Mouse (Mus musculus) monocyte, adult 5-6 weeks (primary cell): ENCODE data around the gene Kcnip1. TPM values are rescaled to one million over a fixed set of nuclear protein-coding genes. Genes with fewer than 3 reads are reported as not detected.

ENCODE experiments used
- ATAC-seq: fragments of 153-309, 156-312 bp; replicated peaks from 2 replicates; pipeline ENCODE4 v1.8.0; 2017; ENCODE audit warnings: mild to moderate bottlenecking; ENCODE audit not compliant: low TSS enrichment, insufficient number of reproducible peaks, severe bottlenecking, poor library complexity, low FRiP score
- total RNA-seq: library from RNA; stranded (forward); fragments of 200-1000, 200-491, 200-594 nt; gene quantifications from 3 replicates; pipeline ENCODE4 v1.2.3, GENCODE M21; 2017

Kcnip1 gene
- total RNA-seq, 1 experiment from 2014 or later = not detected

DNA sequence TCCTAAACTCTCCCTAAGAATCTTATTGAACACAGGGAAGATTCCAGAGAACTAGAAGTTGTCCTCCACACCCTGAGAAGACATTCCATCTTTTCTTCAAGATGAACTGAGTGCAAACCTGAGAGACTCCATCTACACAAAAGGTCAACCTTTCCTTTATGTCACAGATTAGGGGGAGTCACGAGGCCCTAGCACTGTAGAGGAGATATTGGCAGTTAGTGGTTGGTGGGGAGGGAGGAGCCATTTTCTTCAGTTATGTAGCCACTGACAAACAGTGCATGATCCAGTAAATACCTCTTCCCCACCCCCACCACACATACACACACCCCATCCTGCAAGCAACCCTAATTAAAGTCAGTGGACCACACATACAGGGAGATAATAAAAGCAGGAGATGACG is 74.5 kb downstream of the Kcnip1 start:
- ATAC-seq = no peak

DNA sequence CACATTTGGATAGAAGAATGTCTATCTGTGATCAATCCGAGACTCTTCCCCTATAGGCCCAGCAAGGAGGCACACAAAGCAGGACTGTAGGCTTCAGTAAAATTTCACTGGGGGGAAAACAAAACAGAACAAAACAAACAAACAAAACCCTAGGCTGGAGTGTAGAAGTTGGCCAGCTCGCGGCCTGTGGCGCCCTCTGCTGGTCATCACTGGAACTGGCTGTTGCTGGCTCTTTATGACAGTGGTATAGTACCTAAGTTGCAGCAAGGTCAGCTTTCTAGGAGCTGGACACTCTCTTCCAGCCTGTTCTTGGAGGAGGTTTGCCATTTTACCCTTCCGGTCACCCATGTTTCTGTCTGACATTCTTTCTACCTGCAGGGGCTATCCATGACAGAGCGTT is 75.4 kb downstream of the Kcnip1 start:
- ATAC-seq = 0 out of 2 replicates have a peak, but pooled peaks have one; percentile 44

DNA sequence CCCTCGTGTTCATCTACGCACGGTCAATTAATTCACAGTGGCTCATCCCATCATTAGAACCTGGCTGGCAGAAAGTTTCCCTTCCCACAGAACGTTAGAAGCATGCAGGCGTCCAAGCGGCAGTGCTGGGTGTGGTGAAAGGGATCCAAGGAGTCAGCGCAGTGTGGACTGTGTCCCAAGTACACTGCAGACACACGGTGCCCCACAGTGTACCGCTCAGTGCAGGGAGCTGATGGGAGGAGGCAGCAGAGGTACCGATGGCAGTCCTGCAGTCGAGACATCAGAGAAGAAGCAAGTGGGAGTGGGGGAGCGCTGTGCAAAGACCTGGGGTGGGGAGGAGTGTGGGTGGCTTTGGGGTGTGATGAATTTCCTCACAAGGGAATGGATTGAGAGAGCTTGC is 78.7 kb downstream of the Kcnip1 start:
- ATAC-seq = no peak

DNA sequence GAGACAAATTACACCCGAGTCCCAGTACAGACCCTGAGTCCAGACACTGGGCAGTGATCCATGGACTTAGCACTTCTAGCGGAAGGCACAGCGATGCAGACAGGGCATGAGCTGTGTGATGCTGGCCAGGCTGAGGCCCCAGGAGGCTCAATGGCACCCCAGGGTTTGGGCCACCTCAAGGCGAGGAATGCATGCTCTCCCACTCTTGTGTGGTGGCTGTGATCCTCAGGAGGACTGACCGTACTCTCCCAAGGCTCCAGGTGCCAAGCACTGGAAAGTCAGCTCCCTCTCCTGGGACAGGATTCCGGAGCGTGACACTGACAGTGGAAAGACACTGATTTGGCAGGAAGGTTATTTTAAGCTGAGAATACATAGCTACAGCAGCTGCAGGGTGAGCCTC is 79.9 kb downstream of the Kcnip1 start:
- no peak for ATAC-seq

DNA sequence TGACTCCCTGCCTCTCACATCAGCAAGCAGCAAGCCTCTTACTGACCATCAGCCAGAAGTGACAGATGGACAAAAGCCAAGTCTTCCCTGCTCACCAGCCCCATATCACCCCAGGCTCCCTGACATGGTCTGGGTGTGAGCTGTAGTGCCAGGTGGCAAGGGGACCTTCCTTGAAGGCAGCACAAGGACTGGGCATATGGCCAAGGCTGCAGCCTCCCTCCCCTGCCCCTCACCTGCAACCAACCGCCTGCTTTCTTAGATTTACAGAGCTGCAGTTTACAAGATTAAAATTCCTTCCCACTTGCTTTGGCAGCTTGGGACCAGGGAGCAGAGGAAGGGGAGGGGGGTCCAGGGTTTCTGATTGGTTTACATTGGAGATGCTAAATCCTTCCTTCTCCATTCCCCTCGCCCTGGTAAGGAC is 80.8 kb downstream of the Kcnip1 start:
- no peak for ATAC-seq

DNA sequence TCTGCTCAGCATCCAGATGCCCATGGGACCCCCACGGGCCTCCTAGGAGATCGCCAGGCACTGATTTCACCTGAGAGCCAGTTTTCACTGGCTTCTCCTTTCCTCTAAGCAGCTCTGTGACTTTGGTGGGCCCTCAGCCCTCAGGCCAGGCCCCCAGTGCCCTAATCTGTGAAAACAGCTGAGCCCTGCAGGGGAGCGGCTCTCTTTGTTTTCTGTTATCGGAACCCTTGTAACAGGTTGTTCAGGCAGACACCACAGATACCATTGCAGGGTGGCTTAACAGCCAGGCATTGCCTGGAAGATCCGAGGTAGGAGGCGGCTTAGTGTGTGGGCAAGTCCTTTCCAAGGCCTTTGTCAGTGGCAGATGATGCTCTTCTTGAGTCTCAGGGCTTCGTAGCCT is 82.0 kb downstream of the Kcnip1 start:
- no peak for ATAC-seq

DNA sequence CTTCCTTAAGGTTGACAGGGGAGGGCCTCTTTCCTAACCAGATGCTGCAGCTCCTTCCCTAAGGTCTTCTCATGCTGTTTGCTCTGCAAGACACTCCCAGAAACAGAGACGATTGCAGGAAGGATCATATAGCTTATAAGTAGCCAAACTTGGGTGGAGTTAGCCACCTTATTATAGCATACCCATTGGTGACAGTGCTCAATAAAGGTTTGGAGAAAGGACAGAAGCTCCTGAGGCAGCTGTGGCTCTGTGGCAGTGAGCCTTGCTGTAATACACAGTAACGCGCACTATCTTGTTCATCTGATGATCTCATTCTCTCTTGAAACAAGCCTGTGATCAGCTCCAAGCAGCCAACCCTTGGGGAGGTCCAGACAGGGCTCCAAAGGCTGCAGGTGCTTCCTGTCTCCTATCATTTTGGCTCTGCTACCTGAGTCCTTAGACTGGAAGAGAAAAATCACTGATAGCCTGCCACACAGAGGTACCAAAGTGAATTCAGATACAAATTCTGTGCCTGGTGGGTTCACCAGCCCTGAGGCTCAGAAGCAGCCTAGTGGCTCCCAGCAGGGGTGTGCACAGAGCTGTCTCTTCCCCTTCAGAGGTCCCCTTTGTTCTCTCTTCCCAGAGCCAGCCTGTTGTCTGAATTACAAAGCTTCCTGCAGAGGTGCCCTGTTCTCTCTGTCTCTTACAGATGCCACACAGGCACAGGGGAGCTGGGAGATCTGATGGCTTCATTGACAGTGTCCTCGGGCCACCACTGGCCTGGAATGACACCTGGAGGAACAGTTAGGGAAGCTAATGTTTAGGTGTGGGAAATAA is 84.4 kb downstream of the Kcnip1 start:
- ATAC-seq = no peak

DNA sequence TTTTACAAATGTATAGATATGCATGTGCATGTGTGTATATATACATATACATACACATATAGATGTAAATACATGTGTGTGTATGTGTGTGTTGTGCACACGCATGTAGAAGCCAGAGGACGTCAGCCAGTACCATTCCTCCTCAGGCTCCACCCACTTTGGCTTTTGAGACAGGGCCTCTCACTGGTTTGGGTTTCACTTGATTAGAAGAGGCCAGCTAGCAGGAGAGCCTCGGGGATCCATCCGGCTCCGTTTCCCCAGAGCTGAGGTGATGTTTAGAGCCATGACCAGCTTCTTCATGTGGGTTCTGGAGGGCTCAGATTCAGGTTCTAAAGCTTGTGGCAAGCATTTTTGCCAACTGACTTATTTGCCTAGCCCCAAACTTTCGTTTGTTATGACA is 89.5 kb downstream of the Kcnip1 start:
- no peak for ATAC-seq

DNA sequence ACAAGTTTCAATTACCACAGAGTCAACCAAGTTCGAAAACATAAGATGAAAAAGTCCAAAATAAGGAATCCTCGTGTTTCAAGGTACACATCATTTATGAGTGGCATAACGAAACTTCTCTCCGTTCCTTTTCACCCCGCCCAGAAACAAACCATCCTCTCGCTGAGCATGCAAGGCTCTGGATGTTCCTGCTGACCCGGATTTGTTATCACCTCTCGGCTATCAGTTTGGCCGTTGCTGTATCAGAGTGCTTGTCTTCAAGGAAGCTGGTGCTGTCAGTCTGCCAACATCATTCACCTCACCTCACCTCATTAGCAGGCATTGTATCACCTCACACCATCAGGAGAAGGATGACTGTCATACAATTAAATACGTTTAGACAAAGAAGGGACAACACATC is 90.6 kb downstream of the Kcnip1 start:
- ATAC-seq = no peak

DNA sequence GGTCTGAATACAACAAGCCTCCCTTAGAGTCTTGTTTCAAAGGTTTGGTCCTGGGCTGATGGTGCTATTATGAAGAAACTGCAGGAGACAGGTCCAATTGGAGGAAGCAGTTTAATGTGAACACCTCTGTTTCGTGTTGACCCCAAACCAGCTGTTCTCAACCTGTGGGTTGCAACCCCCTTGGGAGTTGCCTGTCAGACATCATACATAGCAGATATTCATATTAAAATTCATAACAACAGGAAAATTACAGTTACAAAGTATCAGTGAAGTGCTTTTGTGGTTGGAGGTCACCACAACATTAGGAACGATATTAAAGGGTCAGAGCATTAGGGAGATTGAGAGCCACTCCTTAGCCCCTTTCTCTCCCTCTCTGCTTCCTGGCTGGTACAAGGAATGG is 91.2 kb downstream of the Kcnip1 start:
- no peak for ATAC-seq

DNA sequence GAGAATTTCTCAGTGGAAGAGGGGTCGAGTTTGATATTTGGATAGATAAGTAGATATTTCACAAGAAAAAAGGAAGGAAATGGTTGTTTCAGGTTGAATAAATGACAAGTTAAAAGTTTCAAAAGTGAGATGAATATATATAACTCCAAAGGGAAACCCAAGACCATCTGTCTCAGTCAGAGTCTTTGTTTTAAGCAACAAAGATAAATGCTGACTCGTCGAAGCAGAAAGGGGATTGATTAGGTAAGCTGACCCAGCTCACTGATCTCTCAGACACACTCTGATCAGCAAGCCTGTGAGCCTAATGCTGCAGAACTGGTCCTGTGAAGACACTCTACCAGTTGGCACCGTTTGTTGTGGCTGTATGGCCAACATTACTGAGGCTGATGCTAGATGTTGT is 101.9 kb downstream of the Kcnip1 start:
- ATAC-seq = no peak

DNA sequence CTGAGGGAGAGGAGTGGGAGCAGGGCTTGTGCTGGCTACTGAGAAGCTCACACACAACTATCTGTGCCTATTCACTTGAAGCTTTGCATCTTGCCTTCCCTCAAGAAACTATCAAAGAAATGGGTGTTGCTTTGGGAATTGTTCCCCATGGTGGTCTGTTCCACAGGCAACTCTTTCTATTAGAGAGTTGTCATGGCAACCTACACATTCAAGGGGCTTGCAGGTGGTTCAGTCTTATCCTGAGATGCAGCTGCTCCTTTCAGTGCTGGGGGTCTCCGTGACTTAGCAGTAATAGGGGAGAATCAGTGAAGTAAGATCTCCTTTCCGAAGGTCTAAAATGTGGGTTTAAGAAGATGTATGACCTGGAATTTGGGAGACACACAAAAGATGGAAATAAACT is 102.6 kb downstream of the Kcnip1 start:
- ATAC-seq = no peak

DNA sequence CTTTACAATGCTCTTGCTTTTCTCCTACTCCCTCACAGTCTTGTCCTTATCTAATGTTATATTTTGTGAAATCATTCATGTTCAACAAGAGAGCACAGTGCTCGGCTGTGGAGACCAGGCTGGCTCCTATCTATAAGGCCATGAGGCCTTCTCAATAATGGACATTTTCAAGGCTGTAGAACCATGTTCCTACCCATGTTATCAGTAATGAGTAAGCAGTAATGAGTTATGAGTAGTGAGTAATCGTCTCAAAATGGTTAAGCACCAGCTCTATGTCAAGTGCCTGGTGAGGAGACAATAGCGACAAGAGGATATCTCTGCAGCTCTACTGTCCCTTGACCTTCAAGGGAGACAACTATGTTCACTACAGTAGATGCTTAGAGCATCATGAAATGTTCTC is 105.3 kb downstream of the Kcnip1 start:
- no peak for ATAC-seq

DNA sequence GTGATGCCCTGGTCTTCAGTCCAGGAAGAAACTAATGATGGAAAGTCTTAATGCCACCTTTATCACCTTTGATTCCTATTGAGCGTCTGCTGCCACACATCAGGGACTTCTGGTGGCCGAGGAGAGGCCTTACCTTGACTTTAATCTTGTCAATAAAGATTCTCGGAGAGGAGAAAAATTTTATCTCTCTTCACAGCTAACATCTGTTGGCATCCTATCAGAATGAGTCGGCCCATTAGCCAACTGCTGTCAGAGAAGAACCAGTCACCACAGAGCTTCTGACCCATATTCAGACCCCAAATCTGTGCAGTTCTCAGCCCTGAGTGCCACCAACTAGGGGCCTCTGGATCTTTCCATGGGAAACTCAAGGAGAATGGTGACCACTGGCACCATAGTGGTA is 107.0 kb downstream of the Kcnip1 start:
- ATAC-seq = no peak

DNA sequence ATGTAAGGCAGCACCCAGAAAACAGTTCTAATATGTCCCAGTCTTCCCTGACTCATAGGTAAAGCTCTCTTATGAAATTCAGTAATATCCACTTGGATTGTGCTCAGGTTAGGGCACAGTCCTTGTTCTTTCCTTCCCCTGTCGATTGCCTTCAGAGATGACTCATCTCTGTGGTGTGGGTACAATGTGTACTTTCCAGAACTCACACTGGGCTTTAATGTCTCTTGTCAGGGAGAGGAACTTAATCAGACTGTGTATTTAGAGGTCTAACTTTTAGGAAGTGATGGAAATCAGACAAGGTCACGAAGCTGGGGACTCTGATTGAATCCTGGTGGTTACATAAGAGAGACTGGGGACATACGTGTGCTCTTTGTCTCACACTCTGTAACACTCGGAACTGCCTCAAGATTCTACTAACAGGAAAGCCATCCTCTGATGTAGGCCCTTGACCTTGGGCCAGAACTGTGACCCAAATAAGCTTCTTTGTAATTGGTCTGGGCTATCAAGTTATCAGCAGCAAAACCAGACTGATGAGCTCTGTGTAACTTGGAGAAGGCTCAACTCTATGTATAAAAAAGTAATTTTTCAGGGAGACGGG is 110.1 kb downstream of the Kcnip1 start:
- no peak for ATAC-seq

DNA sequence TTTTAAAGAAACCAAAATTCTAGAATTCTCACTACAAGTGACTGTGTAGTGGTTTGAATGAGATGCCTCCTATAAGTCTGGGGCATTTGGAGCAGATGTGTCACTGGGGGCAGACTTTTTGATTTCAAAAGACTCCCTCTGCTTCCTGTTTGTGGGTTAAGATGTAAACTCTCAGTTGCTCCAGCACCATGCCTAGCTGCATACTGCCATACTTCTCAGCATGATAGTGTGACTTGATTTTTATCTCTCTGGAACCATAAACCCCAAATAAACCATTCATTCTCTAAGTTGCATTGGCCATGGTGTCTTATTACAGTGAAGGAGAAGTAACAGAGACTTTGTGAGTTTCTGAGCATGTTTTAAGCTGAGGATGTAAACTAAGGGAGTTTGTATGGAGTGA is 118.0 kb downstream of the Kcnip1 start:
- ATAC-seq = no peak

DNA sequence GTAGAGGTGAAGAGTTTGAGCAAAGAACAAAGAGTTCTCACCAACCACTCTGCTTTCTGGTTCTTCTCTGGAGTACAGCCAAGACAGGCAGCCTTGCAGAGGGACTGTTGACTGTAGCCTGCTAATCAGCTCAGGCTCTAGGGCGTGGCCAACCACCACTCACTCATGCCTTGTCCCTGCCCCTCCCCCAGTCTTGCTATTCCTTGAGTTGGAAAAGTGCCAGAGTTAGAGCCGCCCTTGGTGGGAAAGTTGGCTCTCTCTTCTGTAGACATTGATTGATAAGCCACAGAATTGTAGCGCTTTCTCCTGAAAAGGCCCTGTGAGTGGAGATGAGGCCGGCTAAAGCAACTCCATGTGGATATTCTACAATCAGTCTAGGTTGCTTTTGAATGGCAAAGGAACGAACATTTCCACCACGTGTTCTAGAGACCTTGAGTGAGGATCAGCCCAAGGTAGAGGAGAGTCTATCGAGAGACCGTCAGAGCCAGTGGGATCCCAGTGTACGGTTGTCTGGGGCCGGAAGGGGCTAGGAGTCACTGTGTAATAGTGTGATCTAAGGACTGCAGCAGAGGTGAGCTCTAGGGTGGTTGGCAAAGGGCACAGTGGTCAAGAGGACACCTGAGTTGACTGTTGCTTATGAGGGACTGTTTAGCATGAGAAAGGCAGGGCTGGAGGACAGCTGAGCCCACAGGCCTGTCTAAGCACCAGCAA is 119.7 kb downstream of the Kcnip1 start:
- ATAC-seq = no peak

DNA sequence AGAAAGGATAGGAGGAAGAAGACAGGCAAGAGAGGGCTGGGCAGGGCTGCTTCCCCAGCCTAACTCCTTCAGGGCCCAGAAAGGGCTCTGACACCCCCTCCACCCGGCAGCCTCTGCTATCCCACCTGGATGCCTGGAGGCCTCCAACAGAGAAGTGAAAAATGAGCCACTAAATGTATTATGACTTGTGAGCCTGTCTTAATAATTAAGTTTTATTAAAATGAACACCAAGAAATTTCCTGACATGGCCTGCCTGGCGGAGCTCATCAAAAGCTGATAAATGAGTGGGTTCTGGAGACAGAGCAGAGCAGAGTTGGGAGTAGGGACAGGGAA is 120.3 kb downstream of the Kcnip1 start:
- ATAC-seq = no peak

DNA sequence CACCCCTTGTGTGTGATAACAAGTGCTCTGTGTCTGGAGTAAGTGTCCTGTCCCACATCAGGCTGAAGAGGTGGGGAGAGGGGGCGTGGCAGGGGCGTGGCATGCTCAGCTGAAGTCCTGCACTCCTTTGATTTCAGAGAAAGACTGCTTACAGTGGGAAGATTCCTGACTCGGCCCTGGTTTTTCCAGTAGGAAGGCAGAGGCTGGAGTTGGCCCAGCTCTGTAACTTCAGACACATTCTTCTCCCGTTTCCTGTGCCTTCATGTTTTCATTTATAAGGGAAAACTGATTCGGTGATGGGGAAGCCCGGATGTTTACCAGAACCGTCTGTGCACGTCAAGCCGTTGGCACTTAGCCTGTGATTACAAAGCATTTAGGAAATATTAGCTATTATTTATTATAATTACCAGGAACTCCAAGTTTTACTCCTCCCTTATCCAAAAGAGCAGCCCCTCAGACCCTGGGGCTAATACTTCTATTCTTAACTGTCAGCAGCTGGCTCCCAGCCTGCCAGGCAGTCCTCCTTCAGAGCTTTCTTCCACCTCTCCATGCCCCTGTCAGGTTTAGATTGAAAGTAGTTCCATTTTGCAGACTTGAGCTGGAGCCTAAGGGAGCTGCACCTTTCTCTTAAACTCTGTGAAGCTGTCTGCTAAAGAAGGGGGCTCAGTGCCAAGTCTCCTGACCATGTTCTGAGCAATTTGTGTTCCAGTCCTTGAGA is 120.8 kb downstream of the Kcnip1 start:
- no peak for ATAC-seq
